Mouse (Mus musculus) midbrain, embryonic 12.5 days (tissue): ENCODE data around the gene Col18a1. TPM values are rescaled to one million over a fixed set of nuclear protein-coding genes. Genes with fewer than 3 reads are reported as not detected.

ENCODE experiments used
- ATAC-seq: fragments of 200-750 bp; cut with Nextera tagmentation; 2 replicates; pipeline ENCODE4 v1.8.0; 2017; ENCODE audit warnings: low read depth, moderate TSS enrichment, moderate library complexity; ENCODE audit not compliant: low FRiP score
- H3K27ac ChIP-seq: fragments of 300-500 bp; sonication (generic); replicated peaks from 2 replicates; pipeline ENCODE4 v1.5.1; 2016; ENCODE audit warnings: mild to moderate bottlenecking
- H3K27me3 ChIP-seq: fragments of 300-500 bp; sonication (generic); 2 replicates; pipeline ENCODE4 v1.6.1; 2016; ENCODE audit warnings: mild to moderate bottlenecking
- H3K36me3 ChIP-seq: fragments of 300-500 bp; sonication (generic); 2 replicates; pipeline ENCODE4 v1.6.1; 2016
- H3K4me1 ChIP-seq: fragments of 300-500 bp; sonication (generic); 2 replicates; pipeline ENCODE4 v1.6.1; 2016
- H3K4me2 ChIP-seq: fragments of 300-500 bp; sonication (generic); replicated peaks from 2 replicates; pipeline ENCODE4 v1.6.1; 2016; ENCODE audit warnings: mild to moderate bottlenecking, moderate library complexity
- H3K4me3 ChIP-seq: fragments of 300-500 bp; sonication (generic); 2 replicates; pipeline ENCODE4 v1.5.1; 2016; ENCODE audit warnings: mild to moderate bottlenecking
- H3K9ac ChIP-seq: fragments of 300-500 bp; sonication (generic); replicated peaks from 2 replicates; pipeline ENCODE4 v1.6.1; 2016; ENCODE audit warnings: mild to moderate bottlenecking, moderate library complexity
- H3K9me3 ChIP-seq: fragments of 300-500 bp; sonication (generic); 2 replicates; pipeline ENCODE4 v1.6.1; 2016; ENCODE audit warnings: mild to moderate bottlenecking
- WGBS: fragments of 180-500 bp; shearing (Covaris S2); methylation state at CpG from one replicate; pipeline ENCODE4 v1.1.7; 2016; 5-methylcytosine and 5-hydroxymethylcytosine counted together
- polyA plus RNA-seq: library from polyadenylated mRNA; unstranded; fragments of >200 nt; fragmentation: Nextera tagmentation; extraction: Ambion mirVana; gene quantifications from 2 replicates; pipeline ENCODE4 v1.2.1, GENCODE M21; 2016

The Col18a1 gene
- polyA plus RNA-seq, 1 experiment from 2014 or later = 90.0 TPM

GRCm38 (mm10) chr10:77170400-77170799 lies 4.1 kb upstream of the Col18a1 start:
- ATAC-seq = no peak
- Histone ChIP-seq H3K4me2 (no peak overlapping the region), H3K4me1 (peaks cover 13% of the 10 kb centered on the region), H3K27me3 (peaks cover 29% of the 10 kb centered on the region), H3K27ac (no peak overlapping the region), H3K9ac (no peak overlapping the region), H3K4me3 (no peak overlapping the region), H3K36me3 (no peaks in the 10 kb centered on the region), H3K9me3 (no peaks in the 10 kb centered on the region)
- 90% methylated on average over 6 of the region's 6 CpGs for WGBS

- H3K4me3 ChIP-seq = peak overlapping the region; percentile 53
- peak overlapping the region; percentile 63 for H3K27ac ChIP-seq
- WGBS = under 1% methylated on average over 40 of the region's 40 CpGs
- H3K27me3 ChIP-seq = peaks cover 40% of the 10 kb centered on the region
- peak overlapping the region; percentile 59 for H3K9ac ChIP-seq
- peaks cover 32% of the 10 kb centered on the region for H3K4me1 ChIP-seq
- no peaks in the 10 kb centered on the region for H3K36me3 ChIP-seq
- ATAC-seq = peak; percentile 71
- H3K4me2 ChIP-seq = peak overlapping the region; percentile 93
- H3K9me3 ChIP-seq = no peaks in the 10 kb centered on the region
Measured at GRCm38 (mm10) chr10:77165318-77165945, 916 bp downstream of the Col18a1 start.

- Histone ChIP-seq H3K9me3 (no peaks in the 10 kb centered on the region), H3K27ac (peak overlapping the region; percentile 63), H3K4me2 (peak overlapping the region; percentile 93), H3K27me3 (peaks cover 40% of the 10 kb centered on the region), H3K9ac (no peak overlapping the region; the same call in 1 of the 2 replicates), H3K36me3 (no peaks in the 10 kb centered on the region), H3K4me3 (peak overlapping the region; percentile 53), H3K4me1 (peaks cover 32% of the 10 kb centered on the region)
- ATAC-seq = 0 out of 2 replicates have a peak, but pooled peaks have one; percentile 20
- WGBS = 3% methylated on average over 9 of the region's 9 CpGs
Measured at GRCm38 (mm10) chr10:77164437-77165052, 1.8 kb downstream of the Col18a1 start.

DNA sequence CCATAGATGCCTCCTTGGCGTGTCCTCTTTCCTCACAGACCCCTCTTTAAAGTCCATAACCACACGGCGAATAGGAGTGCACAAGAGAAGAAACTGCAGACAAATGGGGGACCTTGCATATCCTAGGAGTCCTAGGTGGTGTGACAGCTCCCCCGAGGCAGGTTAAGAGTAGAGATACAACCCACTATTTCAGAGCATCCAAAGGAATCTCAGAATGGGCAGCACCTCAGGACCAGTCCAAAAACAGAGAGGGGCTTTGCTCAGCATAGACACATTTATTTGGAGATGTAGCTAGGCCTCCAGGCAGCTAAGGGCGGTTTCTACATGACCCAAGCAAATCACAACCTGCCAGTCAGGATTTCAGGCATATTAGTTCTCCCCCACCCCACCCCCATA lies 2.3 kb downstream of the Col18a1 start:
- Histone ChIP-seq H3K9ac (no peak overlapping the region), H3K9me3 (no peaks in the 10 kb centered on the region), H3K36me3 (no peaks in the 10 kb centered on the region), H3K4me2 (peak overlapping the region; percentile 93), H3K27me3 (peaks cover 40% of the 10 kb centered on the region), H3K27ac (no peak overlapping the region), H3K4me3 (peak overlapping the region; percentile 53; the same call in 1 of the 2 replicates), H3K4me1 (peaks cover 33% of the 10 kb centered on the region)
- WGBS = 22% methylated on average over 5 of the region's 5 CpGs
- no peak for ATAC-seq

GRCm38 (mm10) chr10:77163392-77163977 lies 2.9 kb downstream of the Col18a1 start:
- Histone ChIP-seq H3K9ac (no peak overlapping the region), H3K4me2 (peak overlapping the region; percentile 93), H3K4me3 (no peak overlapping the region), H3K9me3 (no peaks in the 10 kb centered on the region), H3K4me1 (peaks cover 38% of the 10 kb centered on the region), H3K27ac (no peak overlapping the region), H3K27me3 (peaks cover 40% of the 10 kb centered on the region), H3K36me3 (no peaks in the 10 kb centered on the region)
- no peak for ATAC-seq
- 45% methylated on average over 4 of the region's 4 CpGs for whole genome bisulfite sequencing

DNA sequence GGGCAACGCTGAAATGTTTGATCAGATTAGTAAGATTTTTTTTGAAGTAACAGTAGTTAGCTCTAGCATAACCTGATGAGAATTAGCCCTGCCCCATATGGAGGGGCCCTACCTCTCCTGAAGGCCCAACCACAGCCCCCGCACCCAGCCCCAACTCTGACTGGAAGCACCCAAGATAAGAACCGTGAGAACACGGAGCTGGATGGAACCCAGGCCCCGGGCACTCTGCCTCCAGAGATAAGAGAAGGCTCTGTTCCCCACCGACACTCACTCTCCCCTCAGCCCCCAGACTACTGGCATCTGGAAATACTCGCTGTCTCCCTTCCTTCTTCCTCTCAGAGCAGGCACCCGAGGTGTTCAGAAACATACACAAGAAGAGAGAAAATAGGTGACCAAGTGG lies 6.8 kb downstream of the Col18a1 start:
- H3K4me1 ChIP-seq = peaks cover 46% of the 10 kb centered on the region
- WGBS = 70% methylated on average over 8 of the region's 8 CpGs
- no peaks in the 10 kb centered on the region for H3K9me3 ChIP-seq
- no peaks in the 10 kb centered on the region for H3K36me3 ChIP-seq
- no peak overlapping the region for H3K4me2 ChIP-seq
- ATAC-seq = no peak
- peaks cover 9% of the 10 kb centered on the region for H3K27me3 ChIP-seq
- H3K27ac ChIP-seq = no peak overlapping the region
- H3K9ac ChIP-seq = no peak overlapping the region
- no peak overlapping the region for H3K4me3 ChIP-seq

GRCm38 (mm10) chr10:77158948-77159347 lies 7.4 kb downstream of the Col18a1 start:
- Histone ChIP-seq H3K4me3 (no peak overlapping the region), H3K9ac (no peak overlapping the region), H3K27ac (no peak overlapping the region), H3K36me3 (no peaks in the 10 kb centered on the region), H3K27me3 (peaks cover 4% of the 10 kb centered on the region), H3K4me1 (peaks cover 40% of the 10 kb centered on the region), H3K9me3 (no peaks in the 10 kb centered on the region), H3K4me2 (no peak overlapping the region)
- WGBS = 67% methylated on average over 3 of the region's 3 CpGs
- ATAC-seq = no peak

- H3K4me3 ChIP-seq = no peak overlapping the region
- H3K9me3 ChIP-seq = no peaks in the 10 kb centered on the region
- 26% methylated on average over 7 of the region's 11 CpGs for WGBS
- no peaks in the 10 kb centered on the region for H3K36me3 ChIP-seq
- H3K9ac ChIP-seq = no peak overlapping the region
- H3K27me3 ChIP-seq = no peaks in the 10 kb centered on the region
- peaks cover 39% of the 10 kb centered on the region for H3K4me1 ChIP-seq
- no peak for ATAC-seq
- H3K27ac ChIP-seq = no peak overlapping the region
- no peak overlapping the region for H3K4me2 ChIP-seq
Measured at GRCm38 (mm10) chr10:77157245-77158019, 8.9 kb downstream of the Col18a1 start.

GRCm38 (mm10) chr10:77152178-77152621 lies 14.1 kb downstream of the Col18a1 start:
- Histone ChIP-seq H3K36me3 (no peaks in the 10 kb centered on the region), H3K27ac (peak overlapping the region; percentile 81; the same call in 1 of the 2 replicates), H3K27me3 (no peaks in the 10 kb centered on the region), H3K9ac (no peak overlapping the region), H3K9me3 (no peaks in the 10 kb centered on the region), H3K4me2 (peak overlapping the region; percentile 46; the same call in 1 of the 2 replicates), H3K4me1 (peaks cover 47% of the 10 kb centered on the region), H3K4me3 (no peak overlapping the region)
- peak; percentile 86 for ATAC-seq
- 25% methylated on average over 2 of the region's 2 CpGs for WGBS

- Histone ChIP-seq H3K27ac (peak overlapping the region; percentile 81), H3K9ac (0 out of 2 replicates have a peak overlapping the region, but pooled peaks have one; percentile 32), H3K4me1 (peaks cover 44% of the 10 kb centered on the region), H3K4me2 (peak overlapping the region; percentile 46), H3K9me3 (no peaks in the 10 kb centered on the region), H3K27me3 (no peaks in the 10 kb centered on the region), H3K36me3 (no peaks in the 10 kb centered on the region), H3K4me3 (no peak overlapping the region)
- ATAC-seq = peak; percentile 6
- 41% methylated on average over 4 of the region's 4 CpGs for WGBS
Measured at GRCm38 (mm10) chr10:77151551-77152002, 14.8 kb downstream of the Col18a1 start.

GRCm38 (mm10) chr10:77150947-77151521 lies 15.3 kb downstream of the Col18a1 start:
- Histone ChIP-seq H3K36me3 (no peaks in the 10 kb centered on the region), H3K9ac (0 out of 2 replicates have a peak overlapping the region, but pooled peaks have one; percentile 32), H3K4me3 (no peak overlapping the region), H3K27ac (peak overlapping the region; percentile 81), H3K27me3 (no peaks in the 10 kb centered on the region), H3K4me1 (peaks cover 44% of the 10 kb centered on the region), H3K9me3 (no peaks in the 10 kb centered on the region), H3K4me2 (peak overlapping the region; percentile 46)
- 1% methylated on average over 14 of the region's 14 CpGs for WGBS
- peak; percentile 67 for ATAC-seq
